Mouse (Mus musculus): ENCODE results near the gene Narf.

The Narf gene

GRCm38 (mm10) chr11:121236564-121237344 lies at the start of gene Narf:
Narf (plus strand) TSS chr11:121237253.
- peak; percentile 99 for DNase-seq (ENCODE audit: low spot score)

- no peak for DNase-seq (ENCODE audit: low spot score)
Measured at GRCm38 (mm10) chr11:121189681-121190080, 47.4 kb upstream of the Narf start.

DNA sequence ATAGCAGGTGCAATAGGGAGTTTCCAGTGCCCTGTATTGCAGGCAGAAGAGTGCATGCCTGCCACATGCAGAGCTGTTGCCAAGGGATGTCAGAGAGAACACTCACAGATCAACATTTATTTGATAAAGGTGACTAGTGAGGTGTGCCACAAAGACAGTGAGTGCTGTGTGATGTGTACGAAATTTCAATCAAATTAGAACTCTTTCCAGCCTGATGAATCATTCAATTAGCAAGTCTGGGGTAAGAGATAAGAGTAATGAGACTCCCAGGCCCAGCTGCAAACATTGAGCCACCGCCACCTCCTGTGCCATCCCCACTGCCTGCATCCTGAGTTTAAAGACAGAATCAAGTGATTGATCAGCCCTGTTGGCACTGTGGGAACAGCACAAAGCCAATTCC lies 44.3 kb upstream of the Narf start:
- no peak for DNase-seq (ENCODE audit: low spot score)

DNA sequence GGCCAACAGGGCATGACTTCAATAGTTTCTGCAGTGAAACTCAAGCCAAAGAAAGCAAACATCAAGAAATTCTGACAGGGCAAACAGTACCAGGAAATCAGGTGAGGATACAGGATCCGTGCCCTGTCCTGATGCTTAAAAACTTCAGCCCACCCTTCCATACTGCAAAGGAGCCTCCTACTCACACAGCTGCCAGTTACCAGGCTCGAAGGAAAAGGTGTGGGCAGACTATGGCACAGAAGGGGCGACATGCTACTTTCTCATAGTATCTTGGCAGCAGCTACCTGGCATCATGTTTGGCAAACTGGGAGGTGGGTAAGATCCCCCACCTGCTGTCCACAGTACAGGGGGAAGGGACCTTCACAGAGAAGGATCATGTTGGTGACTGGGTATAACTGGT lies 43.6 kb upstream of the Narf start:
- no peak for DNase-seq (ENCODE audit: low spot score)

DNA sequence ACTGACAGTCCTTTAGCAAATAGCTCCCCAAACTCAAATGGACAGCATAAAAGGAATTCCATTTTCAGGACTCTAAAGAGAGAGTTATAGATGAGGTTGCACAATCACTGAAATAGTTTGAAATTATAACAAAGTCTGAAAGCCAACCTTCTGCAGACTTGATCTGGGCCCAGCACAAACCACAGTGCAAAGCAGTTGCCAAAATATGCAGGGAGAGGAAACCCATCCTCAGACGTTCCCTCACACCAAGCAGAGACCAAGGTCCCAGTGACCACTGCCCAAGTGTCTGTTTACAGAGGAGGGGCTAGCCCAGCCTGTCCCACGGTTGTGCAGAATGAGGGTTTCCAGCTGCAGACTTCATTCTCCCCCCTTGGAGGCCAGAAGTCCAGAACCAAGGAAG lies 38.4 kb upstream of the Narf start:
- no peak for DNase-seq (ENCODE audit: low spot score)

GRCm38 (mm10) chr11:121199851-121200250 lies 37.2 kb upstream of the Narf start:
- no peak for DNase-seq (ENCODE audit: low spot score)

- DNase-seq (ENCODE audit: low spot score) = no peak
Measured at GRCm38 (mm10) chr11:121200781-121201180, 36.3 kb upstream of the Narf start.

DNA sequence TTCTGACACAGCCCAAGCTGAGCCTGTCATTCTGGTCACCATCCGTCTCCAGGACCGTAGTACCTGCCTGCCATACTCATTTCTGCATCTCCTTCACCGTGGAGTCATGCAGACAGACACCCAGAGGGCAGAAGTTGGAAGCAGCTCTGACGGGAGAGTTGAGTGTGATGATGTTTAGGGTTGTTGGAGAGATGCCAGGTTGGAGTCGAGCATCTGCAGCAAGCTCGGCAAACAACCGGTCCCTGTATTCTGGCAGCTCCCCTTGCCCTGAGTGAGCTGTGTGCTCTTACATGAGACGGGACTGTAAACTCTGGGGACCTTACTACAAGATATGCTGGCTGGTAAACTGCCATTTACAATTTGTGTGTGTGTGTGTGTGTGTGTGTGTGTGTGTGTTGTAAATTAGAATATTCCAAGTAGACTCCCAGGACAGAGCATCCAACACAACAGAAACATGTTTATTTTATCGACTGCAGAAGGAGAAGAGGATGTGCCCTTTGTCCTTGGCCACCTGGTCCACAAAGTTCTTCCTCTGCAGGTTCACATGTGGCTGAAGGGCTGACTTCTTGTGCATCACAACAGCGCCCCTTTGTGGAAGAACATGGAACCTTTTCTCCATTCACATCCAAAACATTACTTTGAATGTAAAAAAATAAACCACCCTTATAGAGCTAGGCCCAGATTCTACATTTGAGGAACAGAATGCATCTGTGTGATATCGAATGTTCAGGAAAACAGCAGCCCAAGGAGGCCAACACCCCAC lies 35.4 kb upstream of the Narf start:
- peak; percentile 28 for DNase-seq (ENCODE audit: low spot score)

DNA sequence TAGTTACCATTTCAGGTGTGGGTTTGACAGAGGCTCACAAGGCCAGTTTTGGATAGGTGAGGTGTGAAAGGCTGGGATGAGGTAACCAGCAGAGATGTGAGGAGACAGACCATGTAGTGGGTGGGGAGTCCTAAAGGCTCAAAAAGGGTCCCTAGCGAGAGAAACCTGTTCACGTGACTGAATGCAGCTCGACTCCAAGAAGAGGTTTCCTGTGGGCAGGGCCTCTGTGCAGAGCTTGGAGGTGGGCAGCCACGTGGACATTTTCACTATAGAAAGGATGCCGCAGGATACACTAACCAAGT lies 33.2 kb upstream of the Narf start:
- DNase-seq (ENCODE audit: low spot score) = no peak

GRCm38 (mm10) chr11:121204161-121205006 lies 32.7 kb upstream of the Narf start, which contains the start of the genes Hexdc and Ogfod3:
Hexdc (plus strand) TSS chr11:121204433.
Ogfod3 (minus strand) TSS chr11:121204711.
- DNase-seq (ENCODE audit: low spot score) = peak; percentile 93

DNA sequence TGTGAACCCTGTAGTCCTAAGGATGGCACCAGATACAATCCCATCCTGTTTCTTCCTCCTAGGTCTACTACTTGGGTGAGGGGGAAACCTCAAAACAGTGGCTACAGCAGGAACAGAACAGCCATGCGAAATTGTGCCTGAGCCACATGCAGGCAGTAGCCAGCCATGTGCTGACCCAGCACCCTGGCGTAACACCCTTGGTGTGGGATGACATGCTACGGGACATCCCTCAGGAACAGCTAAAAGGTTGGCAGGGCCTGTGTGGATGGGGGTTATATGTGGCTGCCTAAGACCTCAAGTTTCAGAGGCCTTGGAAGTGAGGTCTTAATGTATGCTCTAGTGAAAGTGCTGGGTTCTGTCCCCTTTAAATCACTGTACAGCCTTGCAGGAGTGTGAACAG lies 20.2 kb upstream of the Narf start:
- DNase-seq (ENCODE audit: low spot score) = no peak

GRCm38 (mm10) chr11:121219776-121220175 lies 17.3 kb upstream of the Narf start:
- DNase-seq (ENCODE audit: low spot score) = no peak

DNA sequence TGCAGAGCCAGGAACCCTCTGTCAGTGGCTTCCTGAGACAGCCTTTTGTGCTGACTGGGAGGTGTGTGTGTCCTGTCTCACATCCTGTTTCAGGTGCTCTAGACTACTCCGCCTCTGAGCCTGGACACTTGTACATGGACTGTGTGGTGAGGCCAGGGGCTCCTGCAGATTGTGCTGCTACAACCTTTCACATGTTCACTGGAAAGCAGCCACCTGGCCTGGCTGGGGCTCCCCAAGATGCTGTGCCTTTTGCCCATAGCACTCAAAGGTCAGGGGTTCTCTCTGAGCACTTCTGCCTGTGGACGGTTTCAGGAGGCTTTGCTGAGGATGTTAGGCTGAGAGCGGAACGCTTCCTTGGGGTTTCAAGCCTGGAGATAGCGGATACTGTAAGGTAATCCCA lies 16.3 kb upstream of the Narf start:
- no peak for DNase-seq (ENCODE audit: low spot score)

DNA sequence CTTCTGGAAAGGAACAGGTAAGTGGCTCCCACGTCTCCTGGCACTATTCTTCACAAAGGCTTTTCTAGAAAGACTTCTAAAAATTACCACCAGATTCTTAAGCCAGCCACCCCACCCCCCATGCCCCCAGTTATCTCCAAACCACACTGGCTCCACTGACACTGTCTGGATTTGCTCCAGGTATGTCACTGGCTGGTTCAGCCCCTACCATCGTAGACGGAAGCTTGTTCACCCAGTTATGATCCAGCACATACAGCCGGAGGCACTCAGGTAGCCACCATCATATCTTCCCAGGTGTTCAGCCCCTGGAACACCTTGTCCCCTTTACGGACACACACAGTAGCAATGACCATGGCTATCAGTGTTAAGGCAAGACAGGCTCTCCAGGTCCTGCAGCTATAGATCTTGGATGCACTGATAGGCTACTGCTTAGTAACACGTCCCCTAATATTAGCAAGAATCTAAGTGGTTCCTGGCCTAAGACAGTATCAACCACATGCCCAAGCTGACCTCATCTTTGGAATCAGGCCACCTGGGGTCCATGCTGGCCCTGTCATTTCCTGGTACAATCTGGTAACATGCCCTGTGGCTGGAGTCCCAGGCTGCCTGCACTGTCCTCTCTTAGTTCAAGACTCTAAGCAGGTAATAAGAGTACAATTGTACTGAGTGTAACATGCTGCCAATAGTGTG lies 15.6 kb upstream of the Narf start:
- DNase-seq (ENCODE audit: low spot score) = no peak

DNA sequence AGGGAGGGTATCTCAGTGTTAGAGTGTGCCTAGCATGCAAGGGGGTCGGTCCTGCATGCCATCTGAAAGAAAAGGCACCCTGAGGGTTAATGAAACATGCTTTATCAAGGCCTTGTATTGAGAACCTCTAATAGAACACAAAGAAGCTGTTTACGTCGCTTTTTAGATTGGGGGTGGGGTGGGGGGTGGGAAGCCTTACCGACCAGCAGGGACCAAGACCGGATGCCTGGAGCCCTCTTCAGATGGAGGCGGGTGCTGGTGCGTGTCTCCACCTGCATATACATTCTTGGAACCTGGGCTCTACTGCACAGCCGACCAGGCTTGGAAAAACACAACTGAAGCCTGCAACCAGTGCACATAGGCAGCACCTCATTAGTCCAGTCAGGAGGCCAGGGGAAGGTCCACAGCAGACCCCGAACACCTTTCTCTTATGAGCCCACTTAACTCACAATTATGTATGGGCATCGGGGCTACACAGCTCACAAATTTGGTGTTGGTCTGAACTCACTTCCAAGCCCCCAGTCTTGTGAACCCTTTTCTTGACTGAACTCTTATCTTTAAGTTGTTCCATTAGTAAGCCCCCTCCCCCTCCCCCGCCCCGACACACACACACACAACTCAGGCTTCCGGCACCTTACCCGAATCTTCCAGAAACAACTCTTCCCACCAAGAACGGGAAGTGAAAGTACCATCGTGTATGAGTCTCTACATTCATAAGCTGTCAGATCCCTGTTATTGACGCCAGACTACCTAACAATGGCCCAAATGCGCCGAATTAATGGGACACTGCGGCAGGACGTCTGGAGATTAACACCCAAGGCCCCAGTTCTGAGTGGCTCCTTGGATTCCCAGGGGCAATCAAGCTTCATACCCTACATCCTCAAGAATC lies 8.7 kb upstream of the Narf start:
- DNase-seq (ENCODE audit: low spot score) = no peak

DNA sequence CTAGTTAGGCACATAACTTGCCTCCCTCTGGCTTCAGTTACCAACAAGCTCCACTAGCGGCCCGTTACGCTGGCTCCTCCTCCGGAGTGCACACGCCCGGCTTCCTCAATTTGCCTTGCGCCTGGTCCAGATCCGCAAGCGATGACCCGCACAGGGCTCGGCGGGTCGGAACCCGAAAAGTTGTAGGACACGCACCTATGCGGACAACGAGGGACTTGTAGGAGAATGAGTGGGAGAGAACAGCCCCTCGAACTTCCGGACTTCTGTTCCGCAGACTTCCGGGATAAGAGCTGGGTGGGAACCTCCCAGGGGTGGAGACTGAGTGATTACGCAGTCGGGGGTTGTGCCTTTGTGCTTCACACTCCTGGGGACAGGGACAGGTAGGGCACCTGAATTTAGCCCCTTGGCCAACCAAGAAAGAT lies 8.0 kb upstream of the Narf start, which contains the start of gene Cybc1:
Gene Cybc1, minus strand, starts transcription at position 305 of the 422 bp plus-strand sequence.
- DNase-seq (ENCODE audit: low spot score) = peak; percentile 90

- no peak for DNase-seq (ENCODE audit: low spot score)
Measured at GRCm38 (mm10) chr11:121231191-121231590, 5.9 kb upstream of the Narf start.

GRCm38 (mm10) chr11:121231628-121232291 lies 5.3 kb upstream of the Narf start:
- DNase-seq (ENCODE audit: low spot score) = no peak

DNA sequence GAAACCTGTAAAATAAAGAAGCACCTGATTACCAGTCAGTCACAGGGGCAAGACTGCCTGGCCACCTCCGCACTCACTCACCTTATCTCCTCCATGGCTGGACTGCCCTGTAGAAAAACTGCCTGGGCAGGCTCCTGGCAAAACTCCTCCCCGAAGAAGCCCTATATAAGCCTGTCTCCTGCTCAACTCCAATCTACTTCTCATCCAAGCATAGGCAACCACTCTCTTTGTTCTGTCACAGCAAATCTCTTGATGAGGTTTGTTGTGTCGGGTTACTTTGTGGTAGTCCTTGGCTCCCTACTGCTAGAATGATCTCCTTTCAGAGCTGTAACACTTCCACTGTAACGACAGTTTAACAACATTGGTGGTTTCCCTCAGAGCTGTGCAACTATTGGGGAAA lies 4.3 kb upstream of the Narf start:
- no peak for DNase-seq (ENCODE audit: low spot score)

Data from T-cell, adult 2 months (primary cell).